Mouse (Mus musculus) limb, embryonic 15.5 days (tissue): ENCODE measurements around the gene Ankrd11. TPM values are rescaled to one million over a fixed set of nuclear protein-coding genes. Genes with fewer than 3 reads are reported as not detected.

Source experiments
- ATAC-seq: fragments of 200-750 bp; cut with Nextera tagmentation; 2 replicates; pipeline ENCODE4 v1.8.0; 2017; ENCODE audit warnings: low read depth, moderate TSS enrichment; ENCODE audit not compliant: insufficient number of reproducible peaks, low FRiP score, low TSS enrichment
- H3K27ac ChIP-seq: fragments of 300-500 bp; sonication (generic); 2 replicates; pipeline ENCODE4 v1.5.1; 2015; ENCODE audit warnings: moderate library complexity, mild to moderate bottlenecking, inconsistent platforms
- H3K27me3 ChIP-seq: fragments of 300-500 bp; sonication (generic); 2 replicates; pipeline ENCODE4 v1.6.1; 2015; ENCODE audit warnings: inconsistent platforms
- H3K36me3 ChIP-seq: fragments of 300-500 bp; sonication (generic); 2 replicates; pipeline ENCODE4 v1.6.1; 2015; ENCODE audit warnings: inconsistent platforms
- H3K4me1 ChIP-seq: fragments of 300-500 bp; sonication (generic); 2 replicates; pipeline ENCODE4 v1.6.1; 2015; ENCODE audit warnings: inconsistent platforms
- H3K4me2 ChIP-seq: fragments of 300-500 bp; sonication (generic); 2 replicates; pipeline ENCODE4 v1.6.1; 2015; ENCODE audit warnings: mild to moderate bottlenecking, inconsistent platforms
- H3K4me3 ChIP-seq: fragments of 300-500 bp; sonication (generic); 2 replicates; pipeline ENCODE4 v1.5.1; 2015; ENCODE audit warnings: mild to moderate bottlenecking, inconsistent platforms
- H3K9ac ChIP-seq: fragments of 300-500 bp; sonication (generic); 2 replicates; pipeline ENCODE4 v1.6.1; 2015; ENCODE audit warnings: inconsistent platforms
- H3K9me3 ChIP-seq: fragments of 300-500 bp; sonication (generic); 2 replicates; pipeline ENCODE4 v1.6.1; 2016; ENCODE audit warnings: inconsistent platforms
- WGBS: fragments of 180-500 bp; shearing (Covaris S2); methylation state at CpG from one replicate; pipeline ENCODE4 v1.1.7; 2015; 5-methylcytosine and 5-hydroxymethylcytosine counted together
- polyA plus RNA-seq: library from polyadenylated mRNA; unstranded; fragments of >200 nt; fragmentation: Nextera tagmentation; extraction: Ambion mirVana; gene quantifications from 2 replicates; pipeline ENCODE4 v1.2.1, GENCODE M21; 2015

Gene Ankrd11
- polyA plus RNA-seq, 1 experiment from 2014 or later: 45.3 TPM

- no peak overlapping the region for H3K9ac ChIP-seq
- WGBS: 29% methylated on average over 11 of the region's 11 CpGs
- H3K27me3 ChIP-seq: no peaks in the 10 kb centered on the region
- no peak overlapping the region for H3K4me3 ChIP-seq
- ATAC-seq: peak; percentile 81
- H3K4me1 ChIP-seq: peaks cover 33% of the 10 kb centered on the region
- H3K9me3 ChIP-seq: no peaks in the 10 kb centered on the region
- H3K36me3 ChIP-seq: peaks cover 30% of the 10 kb centered on the region
- no peak overlapping the region for H3K4me2 ChIP-seq
- peak overlapping the region; percentile 54 for H3K27ac ChIP-seq
These were observed 124.3 kb downstream of the Ankrd11 start for GRCm38 (mm10) chr8:122917531-122918392.

GRCm38 (mm10) chr8:122916766-122917165, 125.3 kb downstream of the Ankrd11 start:
- WGBS: 59% methylated on average over 3 of the region's 3 CpGs
- H3K9me3 ChIP-seq: no peaks in the 10 kb centered on the region
- peaks cover 31% of the 10 kb centered on the region for H3K36me3 ChIP-seq
- H3K27me3 ChIP-seq: no peaks in the 10 kb centered on the region
- no peak overlapping the region for H3K4me2 ChIP-seq
- no peak overlapping the region for H3K4me3 ChIP-seq
- no peak for ATAC-seq
- peaks cover 35% of the 10 kb centered on the region for H3K4me1 ChIP-seq
- H3K27ac ChIP-seq: no peak overlapping the region
- H3K9ac ChIP-seq: no peak overlapping the region

- Histone ChIP-seq H3K9me3 (no peaks in the 10 kb centered on the region), H3K9ac (no peak overlapping the region), H3K4me3 (no peak overlapping the region), H3K27ac (no peak overlapping the region), H3K4me2 (no peak overlapping the region), H3K36me3 (peaks cover 40% of the 10 kb centered on the region), H3K4me1 (peaks cover 14% of the 10 kb centered on the region), H3K27me3 (no peaks in the 10 kb centered on the region)
- no peak for ATAC-seq
- 90% methylated on average over 4 of the region's 4 CpGs for WGBS
These were observed 129.2 kb downstream of the Ankrd11 start for GRCm38 (mm10) chr8:122912871-122913270.

- H3K27me3 ChIP-seq: no peaks in the 10 kb centered on the region
- no peaks in the 10 kb centered on the region for H3K9me3 ChIP-seq
- H3K4me1 ChIP-seq: peaks cover 7% of the 10 kb centered on the region
- H3K9ac ChIP-seq: no peak overlapping the region
- H3K4me3 ChIP-seq: no peak overlapping the region
- H3K4me2 ChIP-seq: no peak overlapping the region
- ATAC-seq: no peak
- peaks cover 47% of the 10 kb centered on the region for H3K36me3 ChIP-seq
- H3K27ac ChIP-seq: no peak overlapping the region
- 81% methylated on average over 3 of the region's 3 CpGs for WGBS
These were observed 129.9 kb downstream of the Ankrd11 start for GRCm38 (mm10) chr8:122912150-122912549.

- WGBS: 31% methylated on average over 6 of the region's 6 CpGs
- H3K36me3 ChIP-seq: peaks cover 26% of the 10 kb centered on the region
These were observed 135.5 kb downstream of the Ankrd11 start for GRCm38 (mm10) chr8:122906463-122907021.

GRCm38 (mm10) chr8:122905346-122905745, 136.7 kb downstream of the Ankrd11 start:
- Histone ChIP-seq H3K9ac (no peak overlapping the region), H3K36me3 (peaks cover 30% of the 10 kb centered on the region), H3K4me2 (no peak overlapping the region), H3K9me3 (no peaks in the 10 kb centered on the region), H3K4me3 (no peak overlapping the region), H3K27ac (no peak overlapping the region), H3K4me1 (peaks cover 15% of the 10 kb centered on the region), H3K27me3 (no peaks in the 10 kb centered on the region)
- WGBS: 79% methylated on average over 4 of the region's 4 CpGs
- no peak for ATAC-seq

More at GRCm38 (mm10) chr8:122906463-122907021, 135.5 kb downstream of the Ankrd11 start:
- Histone ChIP-seq H3K4me1 (peaks cover 15% of the 10 kb centered on the region), H3K27ac (peak overlapping the region; percentile 43; the same call in 1 of the 2 replicates), H3K4me2 (no peak overlapping the region), H3K27me3 (no peaks in the 10 kb centered on the region), H3K9me3 (no peaks in the 10 kb centered on the region), H3K4me3 (no peak overlapping the region), H3K9ac (no peak overlapping the region)
- ATAC-seq: peak; percentile 61

GRCm38 (mm10) chr8:122904496-122904895, 137.6 kb downstream of the Ankrd11 start:
- no peak overlapping the region for H3K27ac ChIP-seq
- no peak for ATAC-seq
- H3K4me1 ChIP-seq: peaks cover 15% of the 10 kb centered on the region
- H3K4me3 ChIP-seq: no peak overlapping the region
- peaks cover 37% of the 10 kb centered on the region for H3K36me3 ChIP-seq
- no peaks in the 10 kb centered on the region for H3K27me3 ChIP-seq
- 87% methylated on average over 11 of the region's 11 CpGs for WGBS
- H3K4me2 ChIP-seq: no peak overlapping the region
- H3K9me3 ChIP-seq: no peaks in the 10 kb centered on the region
- no peak overlapping the region for H3K9ac ChIP-seq

GRCm38 (mm10) chr8:122903002-122903401, 139.1 kb downstream of the Ankrd11 start:
- Histone ChIP-seq H3K36me3 (peaks cover 44% of the 10 kb centered on the region), H3K9me3 (no peaks in the 10 kb centered on the region), H3K4me2 (no peak overlapping the region), H3K4me3 (no peak overlapping the region), H3K27ac (no peak overlapping the region), H3K9ac (no peak overlapping the region), H3K27me3 (no peaks in the 10 kb centered on the region), H3K4me1 (peaks cover 15% of the 10 kb centered on the region)
- WGBS: 84% methylated on average over 5 of the region's 5 CpGs
- no peak for ATAC-seq

GRCm38 (mm10) chr8:122902581-122902980, 139.5 kb downstream of the Ankrd11 start:
- no peak overlapping the region for H3K27ac ChIP-seq
- H3K27me3 ChIP-seq: no peaks in the 10 kb centered on the region
- no peak for ATAC-seq
- H3K4me2 ChIP-seq: no peak overlapping the region
- H3K36me3 ChIP-seq: peaks cover 44% of the 10 kb centered on the region
- H3K4me1 ChIP-seq: peaks cover 15% of the 10 kb centered on the region
- no peaks in the 10 kb centered on the region for H3K9me3 ChIP-seq
- H3K9ac ChIP-seq: no peak overlapping the region
- WGBS: 78% methylated on average over 3 of the region's 3 CpGs
- H3K4me3 ChIP-seq: no peak overlapping the region

GRCm38 (mm10) chr8:122901892-122902515, 140.1 kb downstream of the Ankrd11 start:
- Histone ChIP-seq H3K9me3 (no peaks in the 10 kb centered on the region), H3K4me1 (peaks cover 13% of the 10 kb centered on the region), H3K27me3 (no peaks in the 10 kb centered on the region), H3K27ac (no peak overlapping the region), H3K4me3 (no peak overlapping the region), H3K4me2 (no peak overlapping the region), H3K9ac (no peak overlapping the region), H3K36me3 (peaks cover 44% of the 10 kb centered on the region)
- WGBS: 83% methylated on average over 8 of the region's 8 CpGs
- ATAC-seq: no peak

GRCm38 (mm10) chr8:122901476-122901875, 140.6 kb downstream of the Ankrd11 start:
- Histone ChIP-seq H3K36me3 (peaks cover 47% of the 10 kb centered on the region), H3K4me1 (peaks cover 8% of the 10 kb centered on the region), H3K27ac (no peak overlapping the region), H3K9ac (no peak overlapping the region), H3K27me3 (no peaks in the 10 kb centered on the region), H3K9me3 (no peaks in the 10 kb centered on the region), H3K4me2 (no peak overlapping the region), H3K4me3 (no peak overlapping the region)
- ATAC-seq: no peak
- 91% methylated on average over 7 of the region's 7 CpGs for WGBS

GRCm38 (mm10) chr8:122899085-122899484, 143.0 kb downstream of the Ankrd11 start:
- ATAC-seq: no peak
- Histone ChIP-seq H3K9ac (no peak overlapping the region), H3K36me3 (peaks cover 68% of the 10 kb centered on the region), H3K4me1 (no peaks in the 10 kb centered on the region), H3K27ac (no peak overlapping the region), H3K4me2 (no peak overlapping the region), H3K27me3 (no peaks in the 10 kb centered on the region), H3K4me3 (no peak overlapping the region), H3K9me3 (no peaks in the 10 kb centered on the region)
- 71% methylated on average over 5 of the region's 5 CpGs for WGBS
